Mouse (Mus musculus): Measurements from ENCODE around the gene Banp. TPM values are rescaled to one million over a fixed set of nuclear protein-coding genes. Genes with fewer than 3 reads are reported as not detected.

Gene Banp
- polyA plus RNA-seq, 1 experiment from 2014 or later = 34.1 TPM

- WGBS = 36% methylated on average over 19 of the region's 19 CpGs
- no peaks in the 10 kb centered on the region for H3K36me3 ChIP-seq
- H3K4me3 ChIP-seq (replicated peaks) = peak overlapping the region; percentile 38
- H3K27ac ChIP-seq = peak overlapping the region; percentile 82
- peak overlapping the region; percentile 55 for H3K9ac ChIP-seq
- peaks cover 22% of the 10 kb centered on the region for H3K4me1 ChIP-seq (replicated peaks)
- no peaks in the 10 kb centered on the region for H3K9me3 ChIP-seq
- H3K27me3 ChIP-seq (replicated peaks) = no peaks in the 10 kb centered on the region
- ATAC-seq = no peak
- peak overlapping the region; percentile 82 for H3K4me2 ChIP-seq (replicated peaks)
Observed at GRCm38 (mm10) chr8:121947047-121947752, 2.4 kb upstream of the Banp start.

- Histone ChIP-seq H3K27me3 (replicated peaks) (no peaks in the 10 kb centered on the region), H3K4me1 (replicated peaks) (peaks cover 28% of the 10 kb centered on the region), H3K9me3 (no peaks in the 10 kb centered on the region), H3K4me2 (replicated peaks) (peak overlapping the region; percentile 82), H3K4me3 (replicated peaks) (peak overlapping the region; percentile 38), H3K36me3 (no peaks in the 10 kb centered on the region), H3K9ac (peak overlapping the region; percentile 56), H3K27ac (peak overlapping the region; percentile 91)
- peak; percentile 53 for ATAC-seq
- under 1% methylated on average over 18 of the region's 18 CpGs for WGBS
Observed at GRCm38 (mm10) chr8:121947753-121948141, 1.8 kb upstream of the Banp start.

GRCm38 (mm10) chr8:121948321-121949145 is 1.0 kb upstream of the Banp start:
- ATAC-seq = no peak

GRCm38 (mm10) chr8:121949941-121950748 is 595 bp downstream of the Banp start:
- peaks cover 32% of the 10 kb centered on the region for H3K4me1 ChIP-seq (replicated peaks)
- H3K4me3 ChIP-seq (replicated peaks) = peak overlapping the region; percentile 64
- H3K27ac ChIP-seq = peak overlapping the region; percentile 88
- peak overlapping the region; percentile 77 for H3K4me2 ChIP-seq (replicated peaks)
- ATAC-seq = peak; percentile 96
- H3K36me3 ChIP-seq = 0 out of 2 replicates have a peak, but pooled peaks cover 2% of the 10 kb centered on the region
- no peaks in the 10 kb centered on the region for H3K9me3 ChIP-seq
- H3K9ac ChIP-seq = peak overlapping the region; percentile 89
- 1% methylated on average over 64 of the region's 66 CpGs for WGBS
- no peaks in the 10 kb centered on the region for H3K27me3 ChIP-seq (replicated peaks)

More at GRCm38 (mm10) chr8:121948321-121949145, 1.0 kb upstream of the Banp start:
- WGBS = 54% methylated on average over 19 of the region's 19 CpGs
- Histone ChIP-seq H3K9ac (peak overlapping the region; percentile 56), H3K27me3 (replicated peaks) (no peaks in the 10 kb centered on the region), H3K36me3 (no peaks in the 10 kb centered on the region), H3K27ac (peak overlapping the region; percentile 91), H3K4me2 (replicated peaks) (peak overlapping the region; percentile 82), H3K4me1 (replicated peaks) (peaks cover 28% of the 10 kb centered on the region), H3K4me3 (replicated peaks) (peak overlapping the region; percentile 38), H3K9me3 (no peaks in the 10 kb centered on the region)

- H3K4me3 ChIP-seq (replicated peaks) = peak overlapping the region; percentile 64
- peak overlapping the region; percentile 88 for H3K27ac ChIP-seq
- peak overlapping the region; percentile 89 for H3K9ac ChIP-seq
- WGBS = under 1% methylated on average over 66 of the region's 97 CpGs
- H3K4me2 ChIP-seq (replicated peaks) = peak overlapping the region; percentile 77
- H3K27me3 ChIP-seq (replicated peaks) = no peaks in the 10 kb centered on the region
- H3K9me3 ChIP-seq = no peaks in the 10 kb centered on the region
- peaks cover 32% of the 10 kb centered on the region for H3K4me1 ChIP-seq (replicated peaks)
- H3K36me3 ChIP-seq = 0 out of 2 replicates have a peak, but pooled peaks cover 2% of the 10 kb centered on the region
- peak; percentile 5 for ATAC-seq
Observed at GRCm38 (mm10) chr8:121950749-121951655, 1.5 kb downstream of the Banp start.

GRCm38 (mm10) chr8:121951656-121952009 is 2.1 kb downstream of the Banp start:
- Histone ChIP-seq H3K4me3 (replicated peaks) (peak overlapping the region; percentile 64), H3K4me2 (replicated peaks) (peak overlapping the region; percentile 77), H3K27me3 (replicated peaks) (no peaks in the 10 kb centered on the region), H3K27ac (peak overlapping the region; percentile 88; the same call in 1 of the 2 replicates), H3K9me3 (no peaks in the 10 kb centered on the region), H3K9ac (peak overlapping the region; percentile 89), H3K4me1 (replicated peaks) (peaks cover 32% of the 10 kb centered on the region), H3K36me3 (0 out of 2 replicates have a peak, but pooled peaks cover 2% of the 10 kb centered on the region)
- ATAC-seq = no peak
- WGBS = 21% methylated on average over 7 of the region's 7 CpGs

GRCm38 (mm10) chr8:121952122-121952521 is 2.6 kb downstream of the Banp start:
- Histone ChIP-seq H3K4me3 (replicated peaks) (no peak overlapping the region), H3K27ac (no peak overlapping the region), H3K9me3 (no peaks in the 10 kb centered on the region), H3K9ac (no peak overlapping the region), H3K27me3 (replicated peaks) (no peaks in the 10 kb centered on the region), H3K4me2 (replicated peaks) (peak overlapping the region; percentile 77), H3K36me3 (0 out of 2 replicates have a peak, but pooled peaks cover 2% of the 10 kb centered on the region), H3K4me1 (replicated peaks) (peaks cover 30% of the 10 kb centered on the region)
- ATAC-seq = no peak

- H3K4me2 ChIP-seq (replicated peaks) = peak overlapping the region; percentile 77; the same call in 1 of the 2 replicates
- H3K9ac ChIP-seq = no peak overlapping the region
- 91% methylated on average over 7 of the region's 7 CpGs for WGBS
- no peak overlapping the region for H3K4me3 ChIP-seq (replicated peaks)
- ATAC-seq = no peak
- H3K27ac ChIP-seq = no peak overlapping the region
- H3K4me1 ChIP-seq (replicated peaks) = peaks cover 24% of the 10 kb centered on the region
- no peaks in the 10 kb centered on the region for H3K27me3 ChIP-seq (replicated peaks)
- H3K36me3 ChIP-seq = 0 out of 2 replicates have a peak, but pooled peaks cover 2% of the 10 kb centered on the region
- no peaks in the 10 kb centered on the region for H3K9me3 ChIP-seq
Observed at GRCm38 (mm10) chr8:121952800-121953199, 3.2 kb downstream of the Banp start.

- H3K9me3 ChIP-seq = no peaks in the 10 kb centered on the region
Observed at GRCm38 (mm10) chr8:121953821-121954545, 4.4 kb downstream of the Banp start.

GRCm38 (mm10) chr8:121954981-121955555 is 5.5 kb downstream of the Banp start:
- no peak for ATAC-seq
- no peak overlapping the region for H3K4me2 ChIP-seq (replicated peaks)
- H3K27ac ChIP-seq = no peak overlapping the region
- no peak overlapping the region for H3K4me3 ChIP-seq (replicated peaks)
- H3K36me3 ChIP-seq = 0 out of 2 replicates have a peak, but pooled peaks cover 2% of the 10 kb centered on the region
- 65% methylated on average over 10 of the region's 10 CpGs for WGBS
- H3K9ac ChIP-seq = no peak overlapping the region
- H3K9me3 ChIP-seq = no peaks in the 10 kb centered on the region
- peaks cover 14% of the 10 kb centered on the region for H3K4me1 ChIP-seq (replicated peaks)
- H3K27me3 ChIP-seq (replicated peaks) = no peaks in the 10 kb centered on the region

More at GRCm38 (mm10) chr8:121953821-121954545, 4.4 kb downstream of the Banp start:
- H3K27me3 ChIP-seq (replicated peaks) = no peaks in the 10 kb centered on the region
- H3K4me3 ChIP-seq (replicated peaks) = no peak overlapping the region
- H3K4me1 ChIP-seq (replicated peaks) = peaks cover 14% of the 10 kb centered on the region
- WGBS = 69% methylated on average over 3 of the region's 3 CpGs
- H3K27ac ChIP-seq = no peak overlapping the region
- H3K9ac ChIP-seq = no peak overlapping the region
- no peak overlapping the region for H3K4me2 ChIP-seq (replicated peaks)
- no peak for ATAC-seq
- 0 out of 2 replicates have a peak, but pooled peaks cover 2% of the 10 kb centered on the region for H3K36me3 ChIP-seq
